Mouse (Mus musculus) hindbrain, embryonic 10.5 days (tissue): ENCODE measurements around the gene Smarce1. TPM values are rescaled to one million over a fixed set of nuclear protein-coding genes. Genes with fewer than 3 reads are reported as not detected.
A peak's percentile ranks its signal among the peaks of the same experiment; 100 is the strongest.
"Not testable (repeated sequence)": the region's sequence is repeated elsewhere in the genome, so short reads cannot be mapped to it uniquely, and the experiment has no call there.

Experiments used
- DNase-seq: peaks from one replicate; pipeline ENCODE4 v3.0.0-alpha.2; 2017; ENCODE audit warnings: low spot score
- H3K27ac ChIP-seq: fragments of 300-500 bp; sonication (generic); 2 replicates; pipeline ENCODE4 v1.5.1; 2016; ENCODE audit warnings: mild to moderate bottlenecking, moderate library complexity
- H3K27me3 ChIP-seq: fragments of 300-500 bp; sonication (generic); 2 replicates; pipeline ENCODE4 v1.6.1; 2016; ENCODE audit warnings: mild to moderate bottlenecking; ENCODE audit not compliant: poor library complexity, insufficient read depth, severe bottlenecking
- H3K36me3 ChIP-seq: fragments of 300-500 bp; sonication (generic); 2 replicates; pipeline ENCODE4 v1.6.1; 2016; ENCODE audit warnings: mild to moderate bottlenecking, moderate library complexity
- H3K4me1 ChIP-seq: fragments of 300-500 bp; sonication (generic); replicated peaks from 2 replicates; pipeline ENCODE4 v1.6.1; 2016; ENCODE audit warnings: mild to moderate bottlenecking
- H3K4me3 ChIP-seq: fragments of 300-500 bp; sonication (generic); 2 replicates; pipeline ENCODE4 v1.5.1; 2016; ENCODE audit warnings: mild to moderate bottlenecking, moderate library complexity
- H3K9me3 ChIP-seq: fragments of 300-500 bp; sonication (generic); 2 replicates; pipeline ENCODE4 v1.6.1; 2016; ENCODE audit warnings: mild to moderate bottlenecking, moderate library complexity
- WGBS: fragments of 180-500 bp; shearing (Covaris S2); methylation state at CpG from one replicate; pipeline ENCODE4 v1.1.7; 2016; 5-methylcytosine and 5-hydroxymethylcytosine counted together
- polyA plus RNA-seq: library from polyadenylated mRNA; unstranded; fragments of >200 nt; fragmentation: Nextera tagmentation; extraction: Ambion mirVana; gene quantifications from 2 replicates; pipeline ENCODE4 v1.2.1, GENCODE M21; 2016

The Smarce1 gene
- polyA plus RNA-seq, 1 experiment from 2014 or later = 289 TPM

- no peak for DNase-seq
- H3K27ac ChIP-seq = no peak overlapping the region
- 72% methylated on average over 5 of the region's 5 CpGs for WGBS
Measured at GRCm38 (mm10) chr11:99250241-99250640, 19.4 kb upstream of the Smarce1 start.

GRCm38 (mm10) chr11:99249115-99249514 lies 18.3 kb upstream of the Smarce1 start:
- Histone ChIP-seq H3K9me3 (no peaks in the 10 kb centered on the region), H3K4me1 (peaks cover 10% of the 10 kb centered on the region), H3K4me3 (no peak overlapping the region), H3K27me3 (no peaks in the 10 kb centered on the region), H3K36me3 (no peaks in the 10 kb centered on the region), H3K27ac (no peak overlapping the region)
- 61% methylated on average over 4 of the region's 4 CpGs for WGBS
- DNase-seq = peak; percentile 15

More at GRCm38 (mm10) chr11:99250241-99250640, 19.4 kb upstream of the Smarce1 start:
- no peaks in the 10 kb centered on the region for H3K36me3 ChIP-seq
- H3K4me3 ChIP-seq = no peak overlapping the region
- H3K4me1 ChIP-seq = 0 out of 2 replicates have a peak, but pooled peaks cover 8% of the 10 kb centered on the region
- H3K27me3 ChIP-seq = no peaks in the 10 kb centered on the region
- H3K9me3 ChIP-seq = no peaks in the 10 kb centered on the region

GRCm38 (mm10) chr11:99247916-99248315 lies 17.1 kb upstream of the Smarce1 start:
- no peaks in the 10 kb centered on the region for H3K9me3 ChIP-seq
- 94% methylated on average over 4 of the region's 4 CpGs for WGBS
- DNase-seq = no peak
- no peak overlapping the region for H3K27ac ChIP-seq
- no peaks in the 10 kb centered on the region for H3K27me3 ChIP-seq
- H3K4me3 ChIP-seq = no peak overlapping the region
- no peaks in the 10 kb centered on the region for H3K36me3 ChIP-seq
- H3K4me1 ChIP-seq = peaks cover 14% of the 10 kb centered on the region

- H3K27me3 ChIP-seq, H3K36me3 ChIP-seq, DNase-seq, H3K4me1 ChIP-seq, H3K27ac ChIP-seq, H3K9me3 ChIP-seq, H3K4me3 ChIP-seq: not testable (repeated sequence)
- 42% methylated on average over 3 of the region's 3 CpGs for WGBS
Measured at GRCm38 (mm10) chr11:99244519-99244918, 13.7 kb upstream of the Smarce1 start.

DNA sequence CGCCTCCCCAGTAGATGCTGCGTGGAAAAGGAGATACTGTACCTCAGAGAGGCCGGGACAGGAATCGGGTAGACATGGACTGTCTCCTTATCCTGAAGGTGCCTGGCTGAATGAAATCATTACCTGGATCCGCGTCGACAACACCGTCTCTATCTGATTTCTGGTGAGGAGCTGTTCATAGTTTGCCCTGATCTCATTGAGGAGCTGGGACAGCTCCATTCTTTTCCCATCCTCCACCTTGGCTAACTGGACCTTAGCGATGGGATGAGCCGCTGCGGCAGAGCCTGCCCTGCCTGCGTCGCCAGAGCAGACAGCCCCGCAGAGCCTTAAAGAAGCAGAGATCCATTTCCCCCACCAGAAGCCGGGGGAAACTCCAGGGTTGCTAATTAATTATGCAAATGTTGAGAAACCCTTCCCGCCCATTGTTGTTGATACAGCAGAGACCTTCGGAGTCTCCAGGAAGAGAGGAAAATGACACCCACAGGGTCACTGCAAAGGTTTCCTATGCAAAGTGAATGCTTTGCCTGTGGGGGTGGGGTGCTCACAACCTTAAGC lies 13.1 kb upstream of the Smarce1 start, which contains the start of gene Krt222:
TSS of gene Krt222 (minus strand) at position 266 of the 555 bp plus-strand sequence.
- peak within 1 kb of the TSS; percentile 35 for H3K27ac ChIP-seq
- peak; percentile 21 for DNase-seq

GRCm38 (mm10) chr11:99243200-99243819 lies 12.5 kb upstream of the Smarce1 start:
- 0 out of 2 replicates have a peak overlapping the region, but pooled peaks have one; percentile 35 for H3K27ac ChIP-seq
- no peaks in the 10 kb centered on the region for H3K27me3 ChIP-seq

More for the DNA sequence above, 13.1 kb upstream of the Smarce1 start, which contains the start of gene Krt222:
- Histone ChIP-seq H3K4me3 (peak within 1 kb of the TSS; percentile 41), H3K9me3 (no peaks in the 10 kb centered on the region), H3K36me3 (no peaks in the 10 kb centered on the region), H3K27me3 (no peaks in the 10 kb centered on the region), H3K4me1 (peaks cover 8% of the 10 kb centered on the region)
- WGBS = 6% methylated on average over 17 of the region's 17 CpGs

GRCm38 (mm10) chr11:99242056-99242455 lies 11.2 kb upstream of the Smarce1 start:
- Histone ChIP-seq H3K36me3 (no peaks in the 10 kb centered on the region), H3K4me1 (peaks cover 11% of the 10 kb centered on the region), H3K4me3 (no peak overlapping the region), H3K9me3 (no peaks in the 10 kb centered on the region), H3K27me3 (no peaks in the 10 kb centered on the region), H3K27ac (no peak overlapping the region)
- no peak for DNase-seq
- 76% methylated on average over 5 of the region's 5 CpGs for WGBS

More at GRCm38 (mm10) chr11:99243200-99243819, 12.5 kb upstream of the Smarce1 start:
- no peaks in the 10 kb centered on the region for H3K9me3 ChIP-seq
- WGBS = 76% methylated on average over 3 of the region's 3 CpGs
- peaks cover 11% of the 10 kb centered on the region for H3K4me1 ChIP-seq
- H3K36me3 ChIP-seq = no peaks in the 10 kb centered on the region
- H3K4me3 ChIP-seq = peak overlapping the region; percentile 41
- no peak for DNase-seq

GRCm38 (mm10) chr11:99238468-99238867 lies 7.7 kb upstream of the Smarce1 start:
- no peak overlapping the region for H3K4me3 ChIP-seq
- H3K27me3 ChIP-seq = no peaks in the 10 kb centered on the region
- H3K4me1 ChIP-seq = peaks cover 3% of the 10 kb centered on the region; the same call in 1 of the 2 replicates
- no peaks in the 10 kb centered on the region for H3K36me3 ChIP-seq
- H3K9me3 ChIP-seq = no peaks in the 10 kb centered on the region
- DNase-seq = no peak
- no peak overlapping the region for H3K27ac ChIP-seq
- 68% methylated on average over 14 of the region's 14 CpGs for WGBS

DNA sequence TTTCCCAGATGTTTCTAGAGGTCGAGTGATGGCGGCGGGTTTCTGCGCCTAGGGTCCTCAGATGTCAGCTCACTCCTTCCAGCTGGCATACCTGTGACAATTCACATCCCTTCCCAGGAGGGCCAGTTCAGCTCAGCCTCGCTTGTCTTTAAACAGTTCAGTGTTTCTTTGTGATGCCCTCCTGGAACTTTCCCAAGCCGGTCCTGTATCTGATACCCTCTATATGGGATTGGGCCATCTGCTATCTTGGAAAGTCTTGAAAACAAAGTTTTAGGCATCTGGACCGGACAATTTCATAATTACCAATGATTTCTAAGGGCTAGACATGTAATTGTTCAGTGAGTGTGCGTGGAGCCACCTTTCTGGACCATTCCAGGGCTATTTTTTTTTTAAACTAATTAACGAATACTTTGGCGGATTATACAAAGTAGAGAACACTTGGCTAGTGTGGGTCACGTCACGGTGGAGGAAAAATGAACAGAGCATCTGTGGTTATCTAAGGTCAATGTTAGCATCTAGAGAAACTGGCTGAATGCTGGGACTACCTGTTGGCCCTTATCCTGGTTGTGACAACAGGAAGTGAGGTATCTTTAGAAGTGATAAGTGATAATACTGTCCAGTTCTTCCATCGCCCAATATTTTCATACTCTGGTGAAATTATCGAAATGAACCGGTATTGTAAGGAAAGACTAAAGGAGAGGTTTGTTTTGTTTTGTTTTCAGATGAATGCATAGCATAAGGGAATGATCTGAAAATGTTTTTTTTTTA lies 416 bp upstream of the Smarce1 start:
- DNase-seq = no peak
- Histone ChIP-seq H3K27ac (peak overlapping the region; percentile 100), H3K27me3 (no peaks in the 10 kb centered on the region), H3K9me3 (no peaks in the 10 kb centered on the region), H3K4me3 (peak overlapping the region; percentile 97), H3K36me3 (peaks cover 19% of the 10 kb centered on the region), H3K4me1 (peaks cover 25% of the 10 kb centered on the region)
- 32% methylated on average over 15 of the region's 15 CpGs for WGBS

DNA sequence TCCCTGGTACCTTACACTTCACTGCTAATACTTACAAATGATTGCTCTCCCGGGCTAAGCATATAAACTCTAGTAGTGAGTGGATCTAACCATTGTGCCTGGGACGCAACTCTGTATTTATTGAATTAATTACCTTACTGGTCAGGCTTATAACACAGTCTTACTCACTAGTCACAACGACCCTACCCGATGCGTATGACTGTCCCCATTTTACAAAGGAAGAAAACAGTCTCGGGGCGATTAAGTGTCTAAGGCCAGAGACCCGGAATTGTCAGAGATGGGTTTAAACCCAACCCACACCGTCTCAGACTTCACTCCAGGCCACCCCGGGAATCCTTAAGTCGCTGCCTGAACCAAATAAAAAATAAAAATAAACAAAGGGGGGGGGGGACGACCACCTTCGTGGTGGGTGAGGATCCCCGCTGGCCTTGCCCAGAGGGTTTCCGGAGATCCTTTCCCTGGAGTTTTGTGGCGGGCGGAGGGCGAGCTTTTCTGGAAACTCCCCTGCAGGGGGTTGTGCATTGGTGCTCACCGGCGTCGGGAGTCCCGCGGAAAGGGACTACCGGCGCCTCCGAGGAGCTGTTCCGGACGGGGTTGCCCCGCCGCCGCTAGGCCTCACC lies 1.1 kb downstream of the Smarce1 start:
- H3K27me3 ChIP-seq = no peaks in the 10 kb centered on the region
- H3K4me3 ChIP-seq = peak overlapping the region; percentile 97
- no peak for DNase-seq
- H3K27ac ChIP-seq = peak overlapping the region; percentile 100
- peaks cover 34% of the 10 kb centered on the region for H3K36me3 ChIP-seq
- H3K4me1 ChIP-seq = peaks cover 25% of the 10 kb centered on the region
- under 1% methylated on average over 31 of the region's 31 CpGs for WGBS
- H3K9me3 ChIP-seq = no peaks in the 10 kb centered on the region

DNA sequence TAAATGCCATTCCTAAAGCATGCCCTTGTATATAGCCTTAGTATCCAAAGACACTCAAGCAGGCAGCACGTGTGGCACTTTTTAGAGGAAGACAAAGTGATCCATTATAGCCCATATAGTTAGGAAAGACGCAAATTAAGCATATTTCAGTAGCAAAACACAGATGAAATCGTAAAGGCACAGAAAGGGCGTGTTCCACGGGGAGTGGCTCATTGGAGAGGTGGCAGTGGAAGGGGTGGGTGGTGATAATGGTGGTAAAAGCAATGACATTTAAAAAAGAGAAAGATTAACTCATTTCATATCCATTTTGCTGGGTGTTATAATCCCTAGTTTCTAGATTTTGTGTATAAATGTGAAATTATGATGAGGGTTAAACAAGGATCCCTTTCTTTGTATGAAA lies 4.5 kb downstream of the Smarce1 start:
- no peak overlapping the region for H3K4me3 ChIP-seq
- no peak for DNase-seq
- H3K4me1 ChIP-seq = peaks cover 19% of the 10 kb centered on the region
- WGBS = 93% methylated on average over 5 of the region's 5 CpGs
- H3K9me3 ChIP-seq = no peaks in the 10 kb centered on the region
- peaks cover 66% of the 10 kb centered on the region for H3K36me3 ChIP-seq
- H3K27me3 ChIP-seq = no peaks in the 10 kb centered on the region
- no peak overlapping the region for H3K27ac ChIP-seq

GRCm38 (mm10) chr11:99223310-99223709 lies 7.5 kb downstream of the Smarce1 start:
- Histone ChIP-seq H3K27me3 (no peaks in the 10 kb centered on the region), H3K27ac (no peak overlapping the region), H3K36me3 (peaks cover 96% of the 10 kb centered on the region), H3K9me3 (no peaks in the 10 kb centered on the region), H3K4me3 (no peak overlapping the region), H3K4me1 (0 out of 2 replicates have a peak, but pooled peaks cover 4% of the 10 kb centered on the region)
- 85% methylated on average over 5 of the region's 5 CpGs for WGBS
- DNase-seq = no peak
